Mouse (Mus musculus) kidney, postnatal 0 days (tissue): ENCODE measurements around the gene BC051019. TPM values are rescaled to one million over a fixed set of nuclear protein-coding genes. Genes with fewer than 3 reads are reported as not detected.

Experiments
- ATAC-seq: fragments of 200-750 bp; cut with Nextera tagmentation; replicated peaks from 2 replicates; pipeline ENCODE4 v1.8.0; 2017; ENCODE audit warnings: low read depth, moderate number of reproducible peaks, moderate TSS enrichment, moderate library complexity; ENCODE audit not compliant: low FRiP score
- DNase-seq: peaks from one replicate; pipeline ENCODE4 v3.0.0-alpha.2; 2016; ENCODE audit warnings: low spot score
- H3K27ac ChIP-seq: fragments of 300-500 bp; sonication (generic); 2 replicates; pipeline ENCODE4 v1.5.1; 2014; ENCODE audit warnings: mild to moderate bottlenecking
- H3K27me3 ChIP-seq: fragments of 300-500 bp; sonication (generic); 2 replicates; pipeline ENCODE4 v1.6.1; 2014; ENCODE audit warnings: low read length, mixed read lengths; ENCODE audit not compliant: insufficient read depth
- H3K36me3 ChIP-seq: fragments of 300-500 bp; sonication (generic); 2 replicates; pipeline ENCODE4 v1.6.1; 2014; ENCODE audit warnings: low read length, mixed read lengths; ENCODE audit not compliant: insufficient read depth
- H3K4me1 ChIP-seq: fragments of 300-500 bp; sonication (generic); replicated peaks from 2 replicates; pipeline ENCODE4 v1.6.1; 2014; ENCODE audit warnings: antibody characterized with exemption, low read length, mixed read lengths; ENCODE audit not compliant: insufficient read depth
- H3K4me2 ChIP-seq: fragments of 300-500 bp; sonication (generic); 2 replicates; pipeline ENCODE4 v1.6.1; 2014; ENCODE audit warnings: mild to moderate bottlenecking, low read length, moderate library complexity, mixed read lengths
- H3K4me3 ChIP-seq: fragments of 300-500 bp; sonication (generic); replicated peaks from 2 replicates; pipeline ENCODE4 v1.5.1; 2014; ENCODE audit warnings: low read depth, low read length
- H3K9ac ChIP-seq: fragments of 300-500 bp; sonication (generic); 2 replicates; pipeline ENCODE4 v1.6.1; 2014; ENCODE audit warnings: low read depth, low read length
- H3K9me3 ChIP-seq: fragments of 300-500 bp; sonication (generic); replicated peaks from 2 replicates; pipeline ENCODE4 v1.6.1; 2016; ENCODE audit warnings: low read length, inconsistent platforms, mixed read lengths
- CTCF ChIP-seq: IDR thresholded peaks from 2 replicates; pipeline ENCODE4 v1.5.1; 2016; ENCODE audit warnings: antibody characterized with exemption, low read depth, mild to moderate bottlenecking, moderate library complexity
- WGBS: fragments of 180-500 bp; shearing (Covaris S2); extraction: QIAGEN DNeasy Blood & Tissue Kit; methylation state at CpG from one replicate; pipeline ENCODE4 v1.1.7; 2014; 5-methylcytosine and 5-hydroxymethylcytosine counted together
- polyA plus RNA-seq: library from polyadenylated mRNA; unstranded; fragments of >200 nt; fragmentation: Nextera tagmentation; extraction: Ambion mirVana; gene quantifications from 2 replicates; pipeline ENCODE4 v1.2.1, GENCODE M21; 2015

BC051019 gene
- polyA plus RNA-seq = not detected in 2 replicates

DNA sequence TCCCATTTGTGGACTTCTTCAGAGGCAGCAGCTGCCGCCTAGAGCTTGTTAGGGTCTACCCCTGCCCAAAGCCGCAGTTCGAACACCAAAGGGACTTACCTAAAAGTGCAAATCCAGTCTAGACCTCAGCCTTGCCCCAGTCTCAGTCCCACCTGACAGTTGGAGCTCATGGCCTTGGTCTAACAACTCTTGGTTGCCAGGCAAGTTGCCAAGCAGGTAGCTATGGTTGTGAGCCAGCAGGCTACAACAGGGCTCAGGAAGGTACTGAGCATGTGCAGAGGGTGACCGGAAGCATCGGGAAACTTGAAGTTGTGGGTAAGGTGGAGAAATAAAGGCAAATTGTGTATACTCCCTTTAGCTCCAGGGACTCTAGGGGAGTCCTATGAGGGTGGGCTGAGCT lies at the start of gene BC051019:
Gene BC051019, minus strand, starts transcription at position 154 of the 400 bp plus-strand sequence.
- DNase-seq = no peak
- WGBS = 88% methylated on average over 5 of the region's 5 CpGs
- Histone ChIP-seq H3K4me3 (no peak within 1 kb of the TSS), H3K27ac (no peak within 1 kb of the TSS), H3K9ac (no peak within 1 kb of the TSS), H3K36me3 (no peaks in the 10 kb centered on the region), H3K9me3 (no peaks in the 10 kb centered on the region), H3K27me3 (no peaks in the 10 kb centered on the region), H3K4me1 (no peaks in the 10 kb centered on the region), H3K4me2 (no peak within 1 kb of the TSS)
- TF ChIP-seq CTCF = no peak
- ATAC-seq = no peak

GRCm38 (mm10) chr7:109772251-109772650 lies 48.6 kb upstream of the BC051019 start:
- no peak for ATAC-seq
- no peak for TF ChIP-seq CTCF
- no peaks in the 10 kb centered on the region for H3K9me3 ChIP-seq

DNA sequence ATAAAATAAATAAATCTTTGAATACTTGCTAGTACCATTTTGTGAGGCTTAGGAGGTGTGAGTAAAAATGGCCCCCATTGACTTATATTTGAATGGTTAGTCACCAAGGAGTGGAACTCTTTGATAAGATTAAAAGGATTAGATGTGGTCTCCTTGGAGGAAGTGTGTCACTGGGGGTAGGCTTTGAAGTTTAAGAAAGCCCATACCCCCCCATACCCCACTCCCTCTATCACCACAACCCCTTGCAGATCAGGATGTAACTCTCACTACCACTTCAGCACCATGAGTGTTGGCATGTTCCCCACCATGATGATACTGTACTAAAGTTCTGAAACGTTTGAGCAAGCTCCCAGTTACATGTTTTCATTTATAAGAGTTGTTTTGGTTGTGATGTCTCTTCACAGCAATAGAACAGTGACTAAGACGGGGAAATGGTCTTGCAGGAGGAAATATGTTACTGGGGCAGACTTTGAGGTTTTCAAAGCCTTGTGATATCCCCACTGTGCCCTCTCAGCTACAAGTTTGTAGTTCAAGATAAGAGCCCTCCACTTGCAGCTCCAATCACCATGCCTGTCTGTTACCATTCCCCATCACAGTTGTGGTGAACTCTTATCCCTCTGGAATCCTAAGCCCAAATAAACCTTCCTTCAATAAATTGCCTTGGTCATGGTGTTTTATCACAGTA lies 45.2 kb upstream of the BC051019 start:
- no peak for TF ChIP-seq CTCF
- H3K4me3 ChIP-seq = no peak overlapping the region
- H3K27ac ChIP-seq = no peak overlapping the region
- no peaks in the 10 kb centered on the region for H3K4me1 ChIP-seq
- H3K27me3 ChIP-seq = no peaks in the 10 kb centered on the region
- H3K9me3 ChIP-seq = no peaks in the 10 kb centered on the region
- H3K9ac ChIP-seq = no peak overlapping the region
- WGBS = 61% methylated on average over 2 of the region's 2 CpGs
- no peak overlapping the region for H3K4me2 ChIP-seq
- ATAC-seq = no peak
- H3K36me3 ChIP-seq = no peaks in the 10 kb centered on the region
- no peak for DNase-seq

More at GRCm38 (mm10) chr7:109772251-109772650, 48.6 kb upstream of the BC051019 start:
- Histone ChIP-seq H3K4me2 (no peak overlapping the region), H3K27me3 (no peaks in the 10 kb centered on the region), H3K4me1 (no peaks in the 10 kb centered on the region), H3K36me3 (no peaks in the 10 kb centered on the region), H3K9ac (no peak overlapping the region), H3K4me3 (no peak overlapping the region), H3K27ac (no peak overlapping the region)
- DNase-seq = no peak

GRCm38 (mm10) chr7:109767575-109768350 lies 44.1 kb upstream of the BC051019 start:
- no peaks in the 10 kb centered on the region for H3K27me3 ChIP-seq
- no peak overlapping the region for H3K27ac ChIP-seq
- WGBS = 81% methylated on average over 7 of the region's 7 CpGs
- no peaks in the 10 kb centered on the region for H3K36me3 ChIP-seq
- ATAC-seq (no peak), DNase-seq (no peak)
- H3K4me1 ChIP-seq = no peaks in the 10 kb centered on the region
- no peak overlapping the region for H3K4me2 ChIP-seq
- no peak for TF ChIP-seq CTCF
- no peak overlapping the region for H3K4me3 ChIP-seq
- H3K9ac ChIP-seq = no peak overlapping the region
- H3K9me3 ChIP-seq = no peaks in the 10 kb centered on the region

DNA sequence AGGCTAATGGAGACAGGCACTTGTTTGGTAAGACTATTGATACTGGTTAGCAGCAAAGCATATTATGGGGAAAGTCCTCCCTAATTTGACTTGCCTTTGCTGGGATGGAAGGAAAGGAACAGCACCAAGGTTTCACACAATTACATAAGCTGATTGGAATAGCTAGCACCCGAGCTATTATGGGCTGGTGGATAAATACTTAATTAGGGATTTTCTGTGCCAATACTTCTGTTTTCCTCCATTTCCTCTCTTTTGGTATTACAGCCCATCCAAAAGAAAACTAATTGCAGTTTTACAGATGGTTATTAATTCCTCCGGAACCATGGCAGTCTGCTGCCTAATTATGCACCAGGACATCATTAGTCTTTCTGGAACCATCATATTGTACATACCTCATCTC lies 40.4 kb upstream of the BC051019 start:
- Histone ChIP-seq H3K27me3 (no peaks in the 10 kb centered on the region), H3K27ac (no peak overlapping the region), H3K4me3 (no peak overlapping the region), H3K36me3 (no peaks in the 10 kb centered on the region), H3K4me2 (no peak overlapping the region), H3K9me3 (no peaks in the 10 kb centered on the region), H3K9ac (no peak overlapping the region), H3K4me1 (no peaks in the 10 kb centered on the region)
- ATAC-seq (no peak), DNase-seq (no peak)
- 77% methylated on average over 2 of the region's 2 CpGs for WGBS
- no peak for TF ChIP-seq CTCF

DNA sequence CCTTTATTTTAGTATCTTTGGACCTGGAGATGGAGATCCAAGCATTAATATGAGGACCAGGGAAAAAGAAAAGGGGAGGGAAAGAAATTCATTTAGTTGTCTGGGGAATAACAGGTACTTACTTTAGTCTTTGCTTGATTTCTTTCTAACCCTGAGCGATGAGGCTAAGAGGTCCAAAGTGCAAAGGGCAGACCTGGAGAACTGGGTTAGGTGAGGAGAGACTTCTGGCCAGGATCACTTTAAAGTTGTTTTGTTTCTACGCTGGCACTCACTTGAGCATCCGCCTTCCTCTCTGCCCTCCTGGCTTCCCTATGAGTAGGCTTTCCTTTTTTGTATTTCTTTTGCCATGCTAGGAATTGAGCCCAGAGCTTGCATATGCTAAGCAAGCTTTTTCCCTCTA lies 32.6 kb upstream of the BC051019 start:
- DNase-seq = no peak
- Histone ChIP-seq H3K9ac (no peak overlapping the region), H3K4me1 (peaks cover 4% of the 10 kb centered on the region; the same call in 1 of the 2 replicates), H3K36me3 (no peaks in the 10 kb centered on the region), H3K27ac (no peak overlapping the region), H3K4me3 (no peak overlapping the region), H3K9me3 (no peaks in the 10 kb centered on the region), H3K4me2 (no peak overlapping the region), H3K27me3 (no peaks in the 10 kb centered on the region)
- WGBS = 85% methylated on average over 3 of the region's 3 CpGs
- no peak for ATAC-seq
- no peak for TF ChIP-seq CTCF
